In genomic region chr7:144378254-144378653, GRCm38 (mm10) we compare ENCODE assay signal across 15 mouse cellular contexts.
A peak's percentile ranks its signal among the peaks of the same experiment; 100 is the strongest.
DNase-seq lines count a peak whose midpoint lies in the region; ATAC-seq and TF ChIP-seq lines count a peak whose summit lies in the region.
"Had no signal": no experiment of that assay in that cellular context is flagged by ENCODE, and none has a peak within 500 bp of the region (broad histone marks: within the 10 kb centered on the region; RNA-seq: fewer than 3 reads in every experiment).

No protein-coding gene starts in this region.

- H3K36me3 ChIP-seq in myocyte (ENCODE audit: control insufficient read depth, insufficient read depth): no peaks in the 10 kb centered on the region
- H3K36me3 ChIP-seq in intestine, postnatal 0 days (ENCODE audit: control insufficient read depth, insufficient read depth): no peaks in the 10 kb centered on the region
- H3K36me3 ChIP-seq: hindbrain, embryonic 15.5 days; liver, embryonic 13.5 days; neural tube, embryonic 12.5 days had no signal

- WGBS in intestine, postnatal 0 days: 67% methylated on average over 4 of the region's 4 CpGs

- H3K9me3 ChIP-seq in intestine, postnatal 0 days (ENCODE audit: control insufficient read depth): no peaks in the 10 kb centered on the region
- H3K9me3 ChIP-seq: hindbrain, embryonic 15.5 days; liver, embryonic 13.5 days; neural tube, embryonic 12.5 days had no signal

- no peak for DNase-seq in frontal cortex, postnatal 10 days (ENCODE audit: low spot score in 2 of 2)
- DNase-seq in left cerebral cortex, adult 2 months (ENCODE audit: extremely low spot score in 1 of 2, low spot score in 2 of 2): peak in 1 of 2 experiments; percentile 47
- no peak for DNase-seq in left cerebral cortex, adult 11 months (ENCODE audit: low spot score)
- DNase-seq in left cerebral cortex, postnatal 25 days (ENCODE audit: low spot score in 2 of 2): peak; percentile 36 to 69
- no peak for DNase-seq in layer of hippocampus, adult 11-12 months (ENCODE audit: low spot score)
- DNase-seq: adrenal gland, postnatal 25 days; heart, adult 11 months; kidney, adult 9 months; liver, embryonic 13.5 days had no signal

- H3K9ac ChIP-seq in intestine, postnatal 0 days (ENCODE audit: low read depth, low read length): no peak overlapping the region
- H3K9ac ChIP-seq: hindbrain, embryonic 15.5 days; liver, embryonic 13.5 days; neural tube, embryonic 12.5 days had no signal

- peak; percentile 47; the same call in 1 of the 2 replicates for ATAC-seq in frontal cortex, adult (ENCODE audit: low TSS enrichment)
- no peak for ATAC-seq in intestine, postnatal 0 days
- ATAC-seq: activated CD4-positive, CD25-positive, alpha-beta regulatory T cell, adult 4 months had no signal

- no peak overlapping the region for H3ac ChIP-seq in myocyte (ENCODE audit: control insufficient read depth, insufficient read length)

- H3K79me2 ChIP-seq in myocyte (ENCODE audit: control insufficient read depth, insufficient read depth): no peaks in the 10 kb centered on the region

- H3K4me2 ChIP-seq in myocyte (ENCODE audit: low read depth): no peak overlapping the region
- no peak overlapping the region for H3K4me2 ChIP-seq in intestine, postnatal 0 days (replicated peaks; ENCODE audit: low read depth)
- H3K4me2 ChIP-seq: hindbrain, embryonic 15.5 days; liver, embryonic 13.5 days; neural tube, embryonic 12.5 days had no signal

- no peaks in the 10 kb centered on the region for H3K4me1 ChIP-seq in intestine, postnatal 0 days (replicated peaks; ENCODE audit: control insufficient read depth, insufficient read depth, low read length)
- H3K4me1 ChIP-seq: liver, embryonic 13.5 days had no signal

- TF ChIP-seq POLR2A in myocyte (IDR thresholded peaks at IDR 0.05; ENCODE audit: insufficient read length, low read depth): no peak

- H3K4me3 ChIP-seq in left cerebral cortex, adult 2 months: no peak overlapping the region
- no peak overlapping the region for H3K4me3 ChIP-seq in myocyte
- no peak overlapping the region for H3K4me3 ChIP-seq in intestine, postnatal 0 days (ENCODE audit: low read depth, low read length)
- H3K4me3 ChIP-seq: hindbrain, embryonic 15.5 days; liver, embryonic 13.5 days; neural tube, embryonic 12.5 days had no signal

- TF ChIP-seq CTCF in left cerebral cortex, adult 2 months (IDR thresholded peaks at IDR 0.05): no peak
- no peak for TF ChIP-seq CTCF in intestine, postnatal 0 days (IDR thresholded peaks at IDR 0.05; ENCODE audit: low read depth)

- no peaks in the 10 kb centered on the region for H3K27me3 ChIP-seq in myocyte (ENCODE audit: control insufficient read depth, insufficient read depth, insufficient read length)
- H3K27me3 ChIP-seq in intestine, postnatal 0 days (replicated peaks; ENCODE audit: control insufficient read depth, insufficient read depth, low read length): no peaks in the 10 kb centered on the region
- H3K27me3 ChIP-seq: hindbrain, embryonic 15.5 days; liver, embryonic 13.5 days; neural tube, embryonic 12.5 days had no signal

- peak overlapping the region; percentile 50 for H3K27ac ChIP-seq in left cerebral cortex, adult 2 months
- H3K27ac ChIP-seq in intestine, postnatal 0 days (ENCODE audit: low read depth, low read length): no peak overlapping the region
- H3K27ac ChIP-seq: hindbrain, embryonic 15.5 days; liver, embryonic 13.5 days; neural tube, embryonic 12.5 days had no signal

- intact Hi-C loops in left cerebral cortex, adult 2 months (cut with DNase I): no loop called here
- intact Hi-C loops in left cerebral cortex, postnatal 25 days (cut with DNase I): no loop called here

TF ChIP-seq in myocyte, 11 proteins besides CTCF, POLR2A, EP300 and RAD21:
- peak in 2 of 3 experiments; percentile 48 to 78 for TF ChIP-seq MYOD1 (IDR thresholded peaks at IDR 0.05; ENCODE audit: control insufficient read depth in 1 of 3, insufficient read length in 2 of 3, low read depth in 2 of 3)
- TF ChIP-seq MYOG (IDR thresholded peaks at IDR 0.05; ENCODE audit: control insufficient read depth in 1 of 3, insufficient read depth in 1 of 3, insufficient read length in 2 of 3, low read depth in 2 of 3): peak in 2 of 3 experiments; percentile 35 to 60
- no peak for TF ChIP-seq SRF (IDR thresholded peaks at IDR 0.05; ENCODE audit: control insufficient read depth, insufficient read length, low read depth)
TF ChIP-seq in myocyte: peak in this region for 2.

Comparison
In these comparisons a context has a peak if more than half of its experiments do, and no peak if none do; other contexts are left out.
1. DNase-seq: peak in left cerebral cortex, postnatal 25 days (2 of 2); none in frontal cortex, postnatal 10 days (0 of 2), left cerebral cortex, adult 11 months (single experiment) and layer of hippocampus, adult 11-12 months (single experiment).